Mouse (Mus musculus): Measurements from ENCODE around the gene Gm42688.

- no peak for TF ChIP-seq CTCF (conservative IDR thresholded peaks at IDR 0.05; ENCODE audit: low read length)
- no peak for TF ChIP-seq POU5F1 (IDR thresholded peaks at IDR 0.05; ENCODE audit: borderline replicate concordance, low read length)
- no peak for TF ChIP-seq NANOG (IDR thresholded peaks at IDR 0.05; ENCODE audit: borderline replicate concordance, low read length)
Observed at GRCm38 (mm10) chr6:83151721-83152120, 50.3 kb downstream of the Gm42688 start.
